Mouse (Mus musculus): ENCODE measurements around the gene Dusp5.
"Not testable (repeated sequence)": the region's sequence is repeated elsewhere in the genome, so short reads cannot be mapped to it uniquely, and the experiment has no call there.

- TF ChIP-seq CTCF (IDR thresholded peaks at IDR 0.05; ENCODE audit: low read depth, low read length); POLR2A (IDR thresholded peaks at IDR 0.05; ENCODE audit: borderline replicate concordance, low read depth, low read length): not testable (repeated sequence)
Measured at GRCm38 (mm10) chr19:53580271-53580670, 51.4 kb downstream of the Dusp5 start.
